Mouse (Mus musculus) E14TG2a.4 (cell line): ENCODE measurements around the gene Rubcn.

Source experiments
- H3K27me3 ChIP-seq: 2 replicates; pipeline ENCODE4 v1.6.1; 2014; ENCODE audit warnings: low read length, control low read depth; ENCODE audit not compliant: insufficient read depth
- H3K36me3 ChIP-seq: 2 replicates; pipeline ENCODE4 v1.6.1; 2014; ENCODE audit warnings: low read length, control low read depth; ENCODE audit not compliant: insufficient read depth
- H3K4me1 ChIP-seq: replicated peaks from 2 replicates; pipeline ENCODE4 v1.6.1; 2014; ENCODE audit warnings: low read depth, low read length, control low read depth
- H3K4me3 ChIP-seq: replicated peaks from 2 replicates; pipeline ENCODE4 v1.5.1; 2014; ENCODE audit warnings: mild to moderate bottlenecking, low read length
- H3K9me3 ChIP-seq: 2 replicates; pipeline ENCODE4 v1.6.1; 2014; ENCODE audit warnings: low read length, control low read depth
- CTCF ChIP-seq: conservative IDR thresholded peaks from 2 replicates; pipeline ENCODE4 v1.5.1; 2014; ENCODE audit warnings: low read length
- NANOG ChIP-seq: IDR thresholded peaks from 2 replicates; pipeline ENCODE4 v1.6.1; 2014; ENCODE audit warnings: borderline replicate concordance, low read length, mixed read lengths
- POU5F1 ChIP-seq: IDR thresholded peaks from 2 replicates; pipeline ENCODE4 v1.6.1; 2014; ENCODE audit warnings: low read length, borderline replicate concordance

Rubcn gene

GRCm38 (mm10) chr16:32858356-32858755 is 19.2 kb downstream of the Rubcn start:
- TF ChIP-seq CTCF (no peak), NANOG (no peak), POU5F1 (no peak)
- H3K36me3 ChIP-seq: peaks cover 10% of the 10 kb centered on the region
- no peaks in the 10 kb centered on the region for H3K27me3 ChIP-seq
- H3K9me3 ChIP-seq: no peaks in the 10 kb centered on the region
- peaks cover under 1% of the 10 kb centered on the region; the same call in 1 of the 2 replicates for H3K4me1 ChIP-seq
- H3K4me3 ChIP-seq: no peak overlapping the region

GRCm38 (mm10) chr16:32856751-32857150 is 20.8 kb downstream of the Rubcn start:
- peaks cover 10% of the 10 kb centered on the region for H3K36me3 ChIP-seq
- no peak for TF ChIP-seq POU5F1
- TF ChIP-seq NANOG: no peak
- no peak for TF ChIP-seq CTCF
- no peak overlapping the region for H3K4me3 ChIP-seq
- no peaks in the 10 kb centered on the region for H3K27me3 ChIP-seq
- H3K9me3 ChIP-seq: no peaks in the 10 kb centered on the region
- no peaks in the 10 kb centered on the region for H3K4me1 ChIP-seq

GRCm38 (mm10) chr16:32854050-32854571 is 23.5 kb downstream of the Rubcn start:
- H3K36me3 ChIP-seq: peaks cover 10% of the 10 kb centered on the region
- no peaks in the 10 kb centered on the region for H3K9me3 ChIP-seq
- TF ChIP-seq CTCF: no peak
- no peak for TF ChIP-seq POU5F1
- no peak for TF ChIP-seq NANOG

GRCm38 (mm10) chr16:32853492-32854049 is 24.0 kb downstream of the Rubcn start:
- Histone ChIP-seq H3K4me3 (no peak overlapping the region), H3K9me3 (no peaks in the 10 kb centered on the region), H3K27me3 (no peaks in the 10 kb centered on the region), H3K36me3 (peaks cover 10% of the 10 kb centered on the region), H3K4me1 (peaks cover 4% of the 10 kb centered on the region)
- no peak for TF ChIP-seq POU5F1

More at GRCm38 (mm10) chr16:32854050-32854571, 23.5 kb downstream of the Rubcn start:
- peaks cover 4% of the 10 kb centered on the region for H3K4me1 ChIP-seq
- H3K27me3 ChIP-seq: no peaks in the 10 kb centered on the region
- H3K4me3 ChIP-seq: no peak overlapping the region

- TF ChIP-seq NANOG: no peak
- no peak for TF ChIP-seq POU5F1
- no peak for TF ChIP-seq CTCF
- H3K4me3 ChIP-seq: no peak overlapping the region
- peaks cover 43% of the 10 kb centered on the region for H3K36me3 ChIP-seq
- peaks cover 8% of the 10 kb centered on the region for H3K4me1 ChIP-seq
- H3K9me3 ChIP-seq: no peaks in the 10 kb centered on the region
- H3K27me3 ChIP-seq: no peaks in the 10 kb centered on the region
Measured at GRCm38 (mm10) chr16:32849042-32849830, 28.3 kb downstream of the Rubcn start.

GRCm38 (mm10) chr16:32847103-32847502 is 30.5 kb downstream of the Rubcn start:
- H3K36me3 ChIP-seq: peaks cover 58% of the 10 kb centered on the region
- no peak for TF ChIP-seq POU5F1
- no peak for TF ChIP-seq CTCF
- TF ChIP-seq NANOG: no peak
- H3K27me3 ChIP-seq: no peaks in the 10 kb centered on the region
- H3K4me1 ChIP-seq: peaks cover 8% of the 10 kb centered on the region
- no peak overlapping the region for H3K4me3 ChIP-seq
- no peaks in the 10 kb centered on the region for H3K9me3 ChIP-seq

GRCm38 (mm10) chr16:32831501-32831900 is 46.1 kb downstream of the Rubcn start:
- peaks cover 6% of the 10 kb centered on the region for H3K9me3 ChIP-seq
- no peak for TF ChIP-seq CTCF
- TF ChIP-seq POU5F1: no peak
- TF ChIP-seq NANOG: no peak
- peaks cover 31% of the 10 kb centered on the region for H3K4me1 ChIP-seq
- H3K27me3 ChIP-seq: no peaks in the 10 kb centered on the region
- H3K36me3 ChIP-seq: peaks cover 49% of the 10 kb centered on the region
- no peak overlapping the region for H3K4me3 ChIP-seq

GRCm38 (mm10) chr16:32829104-32829503 is 48.5 kb downstream of the Rubcn start:
- no peak for TF ChIP-seq CTCF
- no peak for TF ChIP-seq POU5F1
- no peak for TF ChIP-seq NANOG
- Histone ChIP-seq H3K9me3 (peaks cover 6% of the 10 kb centered on the region), H3K27me3 (no peaks in the 10 kb centered on the region), H3K36me3 (peaks cover 48% of the 10 kb centered on the region), H3K4me3 (no peak overlapping the region), H3K4me1 (peaks cover 49% of the 10 kb centered on the region)
